Mouse (Mus musculus) testis, adult 2 months (tissue): ENCODE measurements at regions not wholly inside any gene's neighbourhood (a gene's known extent, or its start where the extent isn't known, plus 50 kb on each side); places are given as distances from the start of the nearest gene placed in this dataset.

Source experiments
- H3K27ac ChIP-seq: fragments of 200-500 bp; 2 replicates; pipeline ENCODE4 v1.5.1; 2012; ENCODE audit warnings: low read depth, low read length; ENCODE audit not compliant: control insufficient read depth, insufficient read depth
- H3K27me3 ChIP-seq: fragments of 200-500 bp; 2 replicates; pipeline ENCODE4 v1.6.1; 2012; ENCODE audit warnings: mild to moderate bottlenecking, low read length, moderate library complexity; ENCODE audit not compliant: control insufficient read depth, insufficient read depth
- H3K36me3 ChIP-seq: fragments of 200-500 bp; 2 replicates; pipeline ENCODE4 v1.6.1; 2012; ENCODE audit warnings: mild to moderate bottlenecking, low read length; ENCODE audit not compliant: control insufficient read depth, insufficient read depth
- H3K4me1 ChIP-seq: fragments of 200-500 bp; 2 replicates; pipeline ENCODE4 v1.6.1; 2012; ENCODE audit warnings: low read length; ENCODE audit not compliant: control insufficient read depth, insufficient read depth
- H3K4me3 ChIP-seq: fragments of 200-500 bp; 2 replicates; pipeline ENCODE4 v1.5.1; 2012; ENCODE audit warnings: low read depth, mild to moderate bottlenecking, low read length, moderate library complexity, mixed read lengths; ENCODE audit not compliant: control insufficient read depth
- CTCF ChIP-seq: fragments of 200-500 bp; IDR thresholded peaks from 2 replicates; pipeline ENCODE4 v1.5.1; 2012; ENCODE audit warnings: low read depth, mild to moderate bottlenecking, inconsistent platforms, low read length, moderate library complexity; ENCODE audit not compliant: control insufficient read depth, insufficient read depth, insufficient replicate concordance
- POLR2A ChIP-seq: fragments of 200-500 bp; IDR thresholded peaks from 2 replicates; pipeline ENCODE4 v1.6.1; 2012; ENCODE audit warnings: low read depth, mild to moderate bottlenecking, inconsistent platforms, low read length, moderate library complexity; ENCODE audit not compliant: control insufficient read depth

DNA sequence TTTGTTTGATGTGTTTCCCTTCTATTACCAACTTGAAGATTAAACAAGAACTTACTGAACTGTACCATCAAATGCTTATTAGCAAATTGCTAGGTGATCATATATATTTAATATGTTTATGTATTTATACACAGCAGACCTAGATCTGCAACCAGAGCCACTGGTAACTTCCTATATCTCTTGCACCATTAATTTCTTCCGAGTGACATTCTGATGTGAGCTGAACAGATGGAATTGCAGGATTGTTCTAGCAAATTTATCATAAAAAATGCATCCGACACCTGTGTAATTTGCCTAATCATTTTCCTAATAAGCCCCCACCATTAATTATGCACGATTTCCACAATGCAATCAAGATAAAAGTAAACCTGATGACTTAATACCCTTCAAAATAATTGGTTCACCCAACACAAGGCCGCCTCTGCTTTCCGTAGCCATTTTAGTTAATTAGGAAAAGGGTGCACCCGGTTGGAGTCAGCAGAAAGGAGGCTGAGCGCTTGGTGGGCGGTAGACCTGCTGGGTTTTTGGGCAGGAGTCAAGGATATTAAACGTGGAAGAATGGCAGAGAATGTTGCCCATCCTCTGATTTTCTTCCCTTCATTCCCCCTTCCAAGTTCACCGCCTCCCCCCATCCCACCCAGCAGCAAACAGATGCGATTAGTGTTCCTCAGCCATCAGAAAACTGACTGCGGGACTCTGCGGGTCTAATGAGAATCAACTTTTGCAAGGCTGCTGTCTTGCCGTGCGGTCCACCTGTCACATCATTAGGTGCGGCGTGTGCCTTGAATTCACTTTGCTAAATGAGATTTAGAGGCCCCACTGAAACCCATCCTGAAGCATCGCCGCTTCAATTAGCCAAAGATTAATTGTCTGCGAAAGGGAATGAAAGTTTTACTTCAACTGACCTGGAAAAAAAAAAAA, 214.4 kb upstream of the Igbp1b start:
- Histone ChIP-seq H3K36me3 (no peaks in the 10 kb centered on the region), H3K4me1 (no peaks in the 10 kb centered on the region; the same call in 1 of the 2 replicates), H3K27me3 (no peaks in the 10 kb centered on the region), H3K4me3 (no peak overlapping the region), H3K27ac (no peak overlapping the region)
- TF ChIP-seq POLR2A (no peak), CTCF (no peak)

DNA sequence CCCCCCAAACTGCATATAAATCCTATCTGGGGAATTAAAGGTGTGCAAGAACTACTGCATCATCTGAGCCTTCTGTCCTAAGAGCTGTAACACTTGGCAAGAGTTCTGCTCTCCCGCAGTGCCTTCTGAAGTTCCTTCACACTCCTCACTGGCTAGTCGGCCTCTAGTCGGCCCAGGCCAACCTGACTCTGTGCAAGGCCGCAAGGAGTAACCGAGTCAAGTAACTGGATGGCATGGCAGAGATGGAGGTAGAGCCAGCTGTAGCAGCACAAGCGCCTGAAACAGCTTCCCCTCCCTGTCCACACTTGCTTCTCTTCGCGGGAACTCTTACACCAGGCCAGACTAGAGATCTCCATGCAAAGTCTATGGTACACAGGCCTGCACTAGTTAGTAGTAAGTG, 179.7 kb upstream of the Igbp1b start:
- Histone ChIP-seq H3K27me3 (no peaks in the 10 kb centered on the region), H3K27ac (no peak overlapping the region), H3K4me3 (no peak overlapping the region), H3K4me1 (no peaks in the 10 kb centered on the region), H3K36me3 (no peaks in the 10 kb centered on the region)
- TF ChIP-seq CTCF = no peak
- TF ChIP-seq POLR2A = no peak

DNA sequence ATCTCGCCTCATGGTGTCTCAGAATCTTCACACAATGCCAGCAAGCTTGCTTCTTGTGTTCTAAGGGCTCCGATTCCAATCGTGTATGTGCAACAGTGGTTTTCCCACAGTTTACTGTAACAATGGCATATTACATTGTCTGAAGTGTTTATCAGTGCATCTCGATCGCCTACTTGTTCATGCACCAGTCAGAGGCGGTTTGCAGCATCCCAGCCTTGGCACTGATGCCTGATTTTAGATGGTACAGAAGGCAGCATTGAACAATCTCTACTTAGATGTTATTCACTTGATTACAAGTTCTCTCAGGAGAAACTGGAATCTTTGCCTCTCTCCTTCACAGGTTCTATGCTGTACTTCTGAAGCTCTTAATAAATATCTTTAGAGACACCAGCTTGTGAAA, 176.5 kb upstream of the Igbp1b start:
- Histone ChIP-seq H3K27ac (no peak overlapping the region), H3K27me3 (no peaks in the 10 kb centered on the region), H3K36me3 (no peaks in the 10 kb centered on the region), H3K4me3 (no peak overlapping the region), H3K4me1 (no peaks in the 10 kb centered on the region)
- no peak for TF ChIP-seq CTCF
- no peak for TF ChIP-seq POLR2A

DNA sequence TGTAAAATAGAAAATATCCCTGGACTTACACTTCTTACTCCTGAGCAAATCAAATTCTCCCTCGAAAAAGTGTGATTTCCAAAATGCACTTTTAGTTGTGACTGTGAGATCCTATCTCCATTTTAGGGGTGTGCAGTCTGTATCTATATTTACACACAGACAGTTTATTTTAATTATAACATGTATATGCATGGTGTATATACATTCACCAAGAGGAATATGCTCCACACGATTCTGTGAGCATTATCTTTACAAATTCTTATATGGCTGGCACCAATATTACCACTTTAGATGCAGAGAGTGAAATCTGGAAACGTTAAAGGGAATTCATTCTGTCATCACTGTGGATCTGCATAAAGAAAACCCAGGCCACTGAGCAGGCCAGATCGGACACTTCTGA, 143.5 kb upstream of the Igbp1b start:
- H3K27me3 ChIP-seq = no peaks in the 10 kb centered on the region
- TF ChIP-seq CTCF (no peak), POLR2A (no peak)
- no peaks in the 10 kb centered on the region for H3K4me1 ChIP-seq
- no peak overlapping the region for H3K4me3 ChIP-seq
- H3K27ac ChIP-seq = no peak overlapping the region
- no peaks in the 10 kb centered on the region for H3K36me3 ChIP-seq

DNA sequence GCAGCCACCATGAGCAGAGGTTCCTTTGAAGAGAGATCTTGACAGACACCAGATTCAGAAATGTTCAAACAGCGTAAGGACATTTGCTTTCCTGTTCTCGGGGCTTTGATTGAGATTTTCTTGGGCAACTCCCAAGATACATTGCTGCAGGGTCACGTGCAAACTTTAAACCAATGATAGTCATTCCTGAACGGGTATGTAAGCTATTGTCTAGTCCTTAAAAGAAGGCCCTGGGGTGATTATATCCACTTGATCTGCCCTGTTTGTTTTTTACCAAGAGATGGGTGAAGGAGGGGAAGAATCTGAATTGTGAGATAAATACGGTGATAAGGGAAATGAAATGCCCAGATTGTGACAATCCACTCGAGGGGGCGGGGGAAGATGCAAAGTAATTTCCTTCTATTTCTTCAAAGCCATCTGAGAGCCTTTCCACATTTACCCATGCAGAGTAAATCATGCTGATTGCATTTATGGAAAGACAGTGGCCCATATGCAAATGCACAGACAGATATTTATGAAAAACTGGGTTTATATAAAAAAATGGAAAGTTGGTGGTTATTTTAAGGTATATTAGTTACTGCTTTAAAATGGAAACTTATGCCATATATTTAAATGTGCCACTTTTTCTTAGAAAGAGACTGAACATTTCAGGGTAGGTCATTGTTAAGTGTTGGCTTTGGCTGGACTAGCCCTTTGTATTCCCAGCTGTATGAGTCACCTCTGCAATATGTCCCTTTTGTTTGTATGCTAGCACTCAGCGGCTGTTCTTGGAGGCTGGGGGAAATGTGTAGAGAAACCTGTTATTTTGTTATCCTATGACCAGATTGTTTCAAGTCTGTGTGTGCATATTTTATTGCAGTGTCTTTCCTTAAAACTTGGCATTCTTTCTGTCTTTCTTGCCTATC, 142.7 kb upstream of the Igbp1b start:
- Histone ChIP-seq H3K27me3 (no peaks in the 10 kb centered on the region), H3K27ac (no peak overlapping the region), H3K4me1 (no peaks in the 10 kb centered on the region), H3K4me3 (no peak overlapping the region), H3K36me3 (no peaks in the 10 kb centered on the region)
- TF ChIP-seq POLR2A (no peak), CTCF (no peak)

DNA sequence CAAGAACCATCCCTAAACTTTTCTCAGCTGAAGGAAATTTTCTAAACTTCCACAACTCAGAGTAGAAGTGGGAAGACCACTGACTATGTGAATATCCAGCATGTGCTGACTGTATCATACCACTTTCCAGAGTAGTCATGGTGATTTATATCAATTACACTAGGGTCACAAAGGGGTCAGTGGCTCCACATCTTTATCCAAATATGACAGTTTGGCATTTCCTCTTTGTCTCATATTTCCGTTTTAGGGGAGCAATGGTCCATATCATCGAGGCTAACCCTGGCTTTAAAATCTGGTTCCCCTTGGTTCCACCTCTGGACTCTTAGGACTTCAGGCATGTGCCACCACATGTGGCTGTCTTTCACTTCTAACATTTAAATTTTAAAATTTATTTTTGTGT, 136.4 kb upstream of the Igbp1b start:
- Histone ChIP-seq H3K4me1 (no peaks in the 10 kb centered on the region), H3K36me3 (no peaks in the 10 kb centered on the region), H3K27me3 (no peaks in the 10 kb centered on the region), H3K27ac (no peak overlapping the region), H3K4me3 (no peak overlapping the region)
- TF ChIP-seq POLR2A (no peak), CTCF (no peak)

DNA sequence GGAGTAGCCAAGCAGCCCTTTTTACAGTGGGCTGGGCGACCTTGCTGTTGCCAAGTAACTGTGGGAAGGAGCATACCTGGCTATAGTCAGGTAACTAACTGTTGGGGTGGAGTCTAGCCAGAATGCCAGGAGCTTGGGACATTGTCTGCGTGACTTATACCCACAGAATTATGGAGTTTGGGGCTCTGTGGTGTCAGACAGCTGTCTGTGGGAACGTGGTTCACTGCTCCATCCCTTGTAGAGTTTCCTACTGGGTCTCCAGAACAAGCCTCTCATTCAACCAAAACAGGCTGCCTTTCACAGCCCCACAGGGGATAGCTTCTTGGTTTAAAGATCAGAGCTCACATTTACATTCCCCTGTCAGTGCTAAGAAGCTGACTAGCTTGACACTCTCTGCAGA, 134.5 kb upstream of the Igbp1b start:
- H3K4me1 ChIP-seq = no peaks in the 10 kb centered on the region
- H3K4me3 ChIP-seq = no peak overlapping the region
- no peaks in the 10 kb centered on the region for H3K27me3 ChIP-seq
- H3K36me3 ChIP-seq = no peaks in the 10 kb centered on the region
- TF ChIP-seq POLR2A (no peak), CTCF (no peak)
- no peak overlapping the region for H3K27ac ChIP-seq
